Mouse (Mus musculus) heart, postnatal 10 days (tissue): Measurements from ENCODE around the gene Efhd2. TPM values are rescaled to one million over a fixed set of nuclear protein-coding genes. Genes with fewer than 3 reads are reported as not detected.

ENCODE experiments used
- DNase-seq, 2 experiments: peaks; one replicate each; pipeline ENCODE4 v3.0.0; 2021
- intact Hi-C: fragments of 180-260 bp; cut with DNase I; formaldehyde crosslinking; loops from one replicate; pipeline ENCODE4 v1.15.1; 2025
- total RNA-seq, 2 experiments: library from RNA; stranded (reverse); gene quantifications; 2 replicates each; pipeline ENCODE4 v1.2.3; 2021

Efhd2 gene
- total RNA-seq, 2 experiments from 2014 or later: 30.4 to 36.7 TPM

GRCm38 (mm10) chr4:141881289-141881914, 6.7 kb upstream of the Efhd2 start:
- no peak for DNase-seq
- intact Hi-C loops: no loop called here

DNA sequence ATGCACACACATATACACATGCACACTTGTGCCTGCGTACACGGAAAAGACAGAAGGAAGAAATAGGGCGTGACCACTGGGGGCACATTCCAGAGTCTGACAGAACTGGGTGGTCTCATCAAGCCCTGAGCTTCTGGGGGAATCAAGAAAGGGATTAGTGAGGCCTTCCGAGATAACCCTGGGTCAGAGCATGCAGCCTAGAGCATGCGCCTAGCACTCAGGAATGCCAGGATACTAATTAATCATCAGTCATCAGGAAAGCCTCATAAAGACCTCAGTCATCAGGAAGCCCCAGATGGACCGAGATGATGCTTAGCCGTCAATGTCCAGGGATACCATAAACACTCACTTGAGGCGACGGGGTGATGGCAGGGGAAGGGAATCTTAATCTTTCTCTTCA, 5.2 kb upstream of the Efhd2 start:
- DNase-seq: no peak
- intact Hi-C loops: loop anchor here (10.0 kb wide), 1 partner anchor 195 kb away; no protein-coding TSS in a partner anchor

DNA sequence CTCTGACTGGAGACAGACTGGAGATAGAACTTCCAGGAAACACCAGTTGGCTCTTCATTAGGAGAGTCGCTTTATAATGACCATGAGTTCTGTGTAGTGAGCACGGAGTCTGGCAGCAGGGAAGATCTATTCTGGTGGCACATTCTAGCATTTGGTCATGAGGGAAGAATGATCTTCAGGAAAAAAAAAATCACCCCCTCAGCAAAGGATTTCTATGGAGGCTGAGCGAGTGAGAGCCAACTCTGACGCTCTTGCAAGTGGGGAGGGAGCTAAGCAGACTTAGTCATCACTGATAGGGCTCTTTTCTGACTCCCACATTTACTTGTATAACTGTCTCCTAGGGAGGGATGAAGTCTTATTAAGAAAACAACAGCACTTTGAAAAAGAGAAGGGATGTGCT, 4.4 kb upstream of the Efhd2 start:
- intact Hi-C loops: loop anchor here (10.0 kb wide), 1 partner anchor 196 kb away; no protein-coding TSS in a partner anchor
- peak in 1 of 2 experiments; percentile 48 for DNase-seq

GRCm38 (mm10) chr4:141878621-141879020, 3.9 kb upstream of the Efhd2 start:
- no peak for DNase-seq
- intact Hi-C loops: loop anchor here (10.0 kb wide), 1 partner anchor 196 kb away; no protein-coding TSS in a partner anchor

- no peak for DNase-seq
- intact Hi-C loops: loop anchor here (10.0 kb wide), 1 partner anchor 199 kb away; no protein-coding TSS in a partner anchor
These were observed 875 bp upstream of the Efhd2 start for GRCm38 (mm10) chr4:141875481-141876108.

GRCm38 (mm10) chr4:141874111-141874600, 564 bp downstream of the Efhd2 start:
- no peak for DNase-seq
- intact Hi-C loops: loop anchor here (10.0 kb wide), 1 partner anchor 201 kb away; no protein-coding TSS in a partner anchor

GRCm38 (mm10) chr4:141872977-141873376, 1.7 kb downstream of the Efhd2 start:
- intact Hi-C loops: loop anchor here (10.0 kb wide), 1 partner anchor 202 kb away; no protein-coding TSS in a partner anchor
- no peak for DNase-seq

- intact Hi-C loops: loop anchor here (10.0 kb wide), 1 partner anchor 203 kb away; no protein-coding TSS in a partner anchor
- no peak for DNase-seq
These were observed 2.8 kb downstream of the Efhd2 start for GRCm38 (mm10) chr4:141871909-141872308.

GRCm38 (mm10) chr4:141871333-141871725, 3.4 kb downstream of the Efhd2 start:
- intact Hi-C loops: loop anchor here (10.0 kb wide), 1 partner anchor 203 kb away; no protein-coding TSS in a partner anchor
- DNase-seq: no peak

GRCm38 (mm10) chr4:141870666-141871332, 3.9 kb downstream of the Efhd2 start:
- DNase-seq: no peak
- intact Hi-C loops: loop anchor here (10.0 kb wide), 1 partner anchor 204 kb away; no protein-coding TSS in a partner anchor

DNA sequence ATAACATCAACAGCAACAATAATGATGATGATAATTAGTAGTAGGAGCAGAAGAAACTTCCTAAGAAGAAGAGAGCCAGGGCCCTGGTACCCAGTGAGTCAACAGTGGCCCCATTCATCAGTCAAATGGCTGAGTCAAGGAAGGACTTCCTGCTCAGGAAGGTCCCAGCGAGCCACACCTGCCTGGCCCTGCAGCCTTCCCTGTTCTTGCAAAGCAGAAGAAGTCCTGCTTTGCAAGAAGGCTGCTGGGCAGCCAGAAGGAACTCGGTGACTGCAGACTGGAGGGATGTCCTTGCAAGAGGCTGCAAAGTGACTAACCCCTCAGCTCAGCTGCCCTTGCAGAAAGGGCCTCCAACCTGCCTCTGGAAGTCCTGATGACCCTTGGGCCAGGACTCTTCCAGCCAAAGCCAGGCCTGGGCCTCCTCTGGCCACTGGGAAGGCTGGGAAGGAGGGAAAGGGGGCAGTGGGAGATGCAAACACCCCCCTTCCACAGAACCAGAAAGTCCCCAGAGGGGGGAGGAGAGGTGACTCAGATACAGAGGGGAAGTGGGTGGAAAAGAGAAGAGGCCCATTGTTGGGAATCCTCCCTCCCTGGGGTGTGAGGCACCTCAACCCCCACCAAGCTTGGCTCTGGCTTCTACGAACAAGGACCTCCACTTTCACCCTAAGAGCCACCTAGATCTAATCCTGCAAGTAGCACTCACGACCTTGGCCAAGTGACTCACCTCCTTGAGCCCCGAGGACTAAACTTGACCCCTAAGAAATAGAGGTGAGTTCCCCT, 5.1 kb downstream of the Efhd2 start:
- intact Hi-C loops: loop anchor here (10.0 kb wide), 1 partner anchor 205 kb away; no protein-coding TSS in a partner anchor
- DNase-seq: no peak

- DNase-seq: no peak
- intact Hi-C loops: no loop called here
These were observed 6.7 kb downstream of the Efhd2 start for GRCm38 (mm10) chr4:141868051-141868450.

DNA sequence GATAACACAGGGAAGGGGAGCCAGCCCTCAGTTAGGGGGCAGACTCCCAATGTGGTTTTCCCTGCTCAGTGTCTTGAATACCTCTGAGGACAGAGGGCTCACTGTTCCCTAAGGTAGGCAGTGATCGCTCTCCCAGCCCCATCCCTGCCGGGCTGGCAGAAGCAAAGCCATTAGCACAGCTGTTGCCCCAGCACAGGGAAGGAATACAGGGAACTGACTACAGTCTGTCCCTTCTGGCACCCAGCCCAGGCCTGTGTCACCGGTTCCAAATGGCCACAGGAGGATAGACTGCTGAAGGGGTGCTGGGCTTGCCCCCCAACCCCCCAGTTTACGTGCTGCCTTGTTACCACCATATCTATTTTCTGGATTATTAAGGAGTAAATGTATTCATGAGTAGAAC, 7.2 kb downstream of the Efhd2 start:
- intact Hi-C loops: no loop called here
- peak; percentile 74 to 81 for DNase-seq

- peak; percentile 59 to 62 for DNase-seq
- intact Hi-C loops: no loop called here
These were observed 7.7 kb downstream of the Efhd2 start for GRCm38 (mm10) chr4:141866933-141867490.

GRCm38 (mm10) chr4:141865600-141865999, 9.1 kb downstream of the Efhd2 start:
- DNase-seq: no peak
- intact Hi-C loops: no loop called here

DNA sequence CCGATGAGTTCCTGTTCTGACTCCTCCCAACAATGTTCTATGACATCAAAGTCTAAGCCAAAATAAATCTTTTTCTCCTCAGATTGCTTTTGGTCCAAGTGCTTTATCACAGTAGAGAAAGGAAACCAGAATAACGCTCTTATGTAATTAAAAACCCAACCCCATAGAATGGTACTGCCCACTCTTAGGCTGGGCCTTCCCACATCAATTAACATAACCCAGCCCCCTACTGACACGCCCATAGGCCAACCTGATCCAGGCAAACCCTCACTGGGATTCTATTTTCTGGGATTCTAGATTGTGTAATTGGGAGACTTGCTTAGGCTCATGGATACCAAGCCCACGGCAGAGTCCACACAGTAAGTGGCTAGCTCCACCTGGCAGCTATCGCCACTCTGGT, 9.7 kb downstream of the Efhd2 start:
- intact Hi-C loops: no loop called here

DNA sequence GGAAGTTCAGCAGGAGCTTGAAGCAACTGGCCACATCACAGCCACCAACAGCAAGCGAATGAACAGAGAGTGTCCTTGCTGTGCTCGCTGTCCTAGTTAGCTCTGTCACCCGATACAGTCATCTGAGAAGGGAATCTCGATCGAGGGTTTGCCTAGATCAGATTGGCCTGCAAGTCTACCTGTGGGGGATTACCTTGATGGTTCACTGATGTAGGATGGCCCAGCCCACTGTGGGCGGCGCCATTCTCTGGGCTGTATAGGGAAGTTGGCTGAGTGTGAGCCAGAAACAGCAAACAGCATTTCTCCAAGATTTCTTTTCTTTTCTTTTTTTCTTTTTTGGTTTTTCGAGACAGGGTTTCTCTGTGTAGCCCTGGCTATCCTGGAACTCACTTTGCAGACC, 10.2 kb downstream of the Efhd2 start:
- intact Hi-C loops: no loop called here
- DNase-seq: no peak

More for the DNA sequence above, 9.7 kb downstream of the Efhd2 start:
- DNase-seq: no peak

DNA sequence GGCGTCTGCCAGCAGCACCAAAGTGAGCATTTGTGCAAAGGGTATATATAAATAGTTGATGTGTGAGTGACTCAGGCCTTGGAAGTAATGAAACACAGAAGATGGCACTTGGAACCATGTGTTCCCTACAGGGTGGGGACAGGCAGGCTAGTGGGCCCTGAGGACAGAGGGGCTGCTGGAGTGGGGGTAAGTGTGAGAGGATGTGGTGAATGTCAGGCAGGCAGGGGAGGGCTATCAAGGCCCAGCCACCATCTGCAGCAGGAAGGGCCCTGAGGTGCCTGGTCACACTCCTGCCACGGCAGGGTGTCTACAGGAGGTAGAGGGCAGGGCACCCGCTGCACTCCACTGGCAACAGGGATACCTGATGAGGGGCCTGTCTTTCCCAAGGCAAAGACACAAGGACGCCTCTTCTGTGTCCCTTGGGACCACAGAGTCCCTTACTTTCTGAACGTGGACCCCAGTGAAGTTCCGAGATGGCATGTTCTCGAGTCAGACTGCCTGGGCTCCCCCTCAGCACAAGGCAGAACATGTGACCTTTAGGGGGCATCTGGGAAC, 10.9 kb downstream of the Efhd2 start:
- intact Hi-C loops: no loop called here
- DNase-seq: no peak

- no peak for DNase-seq
- intact Hi-C loops: no loop called here
These were observed 11.9 kb downstream of the Efhd2 start for GRCm38 (mm10) chr4:141862867-141863266.
